In the genomic region with DNA sequence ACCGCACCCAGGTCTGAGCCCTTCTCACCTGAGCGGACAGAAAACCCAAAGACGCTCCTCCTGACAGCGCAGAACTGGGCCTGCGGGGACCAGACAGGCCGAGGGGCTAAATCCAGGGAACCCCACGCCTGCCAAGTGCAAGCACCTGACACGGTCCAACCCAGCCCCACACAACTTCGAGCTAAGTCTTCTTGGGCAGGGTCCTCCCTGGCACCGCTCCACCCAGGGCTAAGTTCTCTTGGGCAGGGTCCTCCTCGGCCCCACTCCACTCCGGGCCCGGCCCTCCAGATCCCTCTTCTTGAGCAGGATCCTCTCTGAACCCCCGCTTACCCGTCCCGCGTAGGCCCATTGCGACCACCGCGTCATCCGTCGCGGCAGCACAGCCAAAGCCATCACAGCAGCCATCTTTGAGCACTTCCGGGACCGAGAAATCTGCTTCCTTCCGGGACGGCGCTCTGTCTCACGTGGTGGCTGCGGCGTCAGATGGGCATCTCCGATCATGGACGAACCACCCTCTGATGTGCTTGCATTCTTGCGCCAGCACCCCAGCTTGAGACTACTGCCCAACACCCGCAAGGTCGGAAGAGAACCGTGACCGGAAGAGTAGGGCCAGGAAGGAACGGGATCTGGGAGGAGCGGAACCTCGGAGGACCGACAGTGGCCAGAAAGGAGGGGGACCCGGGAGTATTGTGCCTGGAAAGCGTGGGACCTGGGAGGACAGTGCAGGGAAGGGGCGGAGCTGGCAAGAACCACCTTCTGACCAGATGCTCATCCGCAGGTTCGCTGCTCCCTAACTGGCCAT, we compare ENCODE assay signal across 8 mouse cellular contexts. TPM values are rescaled to one million over a fixed set of nuclear protein-coding genes. Genes with fewer than 3 reads are reported as not detected.
DNase-seq lines count a peak whose midpoint lies in the region; ATAC-seq lines count a peak whose summit lies in the region.

A gene (plus strand): TSS at position 441 of the 802 bp plus-strand sequence.
A gene (minus strand): TSS at position 604 of the 802 bp plus-strand sequence.

- peak within 1 kb of the TSS; percentile 73 for H3K27ac ChIP-seq in intestine, embryonic 15.5 days

- H3K4me2 ChIP-seq in intestine, embryonic 15.5 days (replicated peaks), result peak within 1 kb of the TSS; percentile 89

- 1% methylated on average over 47 of the region's 47 CpGs for WGBS in intestine, embryonic 15.5 days

- H3K36me3 ChIP-seq in intestine, embryonic 15.5 days, result peaks cover 39% of the 10 kb centered on the region

- peak; percentile 75 to 77 for DNase-seq in adrenal gland, adult 18-20 months (ENCODE audit: low spot score in 2 of 2)
- DNase-seq in embryo, embryonic 11.5 days (ENCODE audit: low read depth, low spot score), result peak; percentile 61
- peak; percentile 61 to 73 for DNase-seq in gastrocnemius, postnatal 36 days
- DNase-seq in left cerebral cortex, postnatal 14 days (ENCODE audit: low spot score in 2 of 2), result peak; percentile 88 to 89
- peak; percentile 82 for DNase-seq in right cerebral cortex, postnatal 14 days
- peak; percentile 73 for DNase-seq in urinary bladder, postnatal 25 days (ENCODE audit: low spot score)

- no peaks in the 10 kb centered on the region for H3K9me3 ChIP-seq in intestine, embryonic 15.5 days

- ATAC-seq in intestine, embryonic 15.5 days, result peak; percentile 83
- peak; percentile 74 for ATAC-seq in megakaryocyte-erythroid progenitor cell, adult 5-6 weeks (replicated peaks; ENCODE audit: low FRiP score, low TSS enrichment, poor library complexity, severe bottlenecking)

- H3K9ac ChIP-seq in intestine, embryonic 15.5 days, result peak within 1 kb of the TSS; percentile 64

- intact Hi-C loops in gastrocnemius, postnatal 36 days (cut with DNase I), result no loop called here
- intact Hi-C loops in left cerebral cortex, postnatal 14 days (cut with DNase I), result loop anchor here (5.0 to 10.0 kb wide), 2 partner anchors 46 to 109 kb away; a partner anchor contains a TSS

- no peaks in the 10 kb centered on the region for H3K27me3 ChIP-seq in intestine, embryonic 15.5 days (replicated peaks)

- peak within 1 kb of the TSS; percentile 57 for H3K4me3 ChIP-seq in intestine, embryonic 15.5 days (replicated peaks)

- peaks cover 32% of the 10 kb centered on the region for H3K4me1 ChIP-seq in intestine, embryonic 15.5 days (replicated peaks)

RNA-seq across cellular contexts. Expression of the first gene that starts in this region (rescaled TPM):
- 10 to 100 TPM; 38.8 to 43.5 TPM for total RNA-seq in adrenal gland, adult 18-20 months (2021)
- total RNA-seq in gastrocnemius, postnatal 36 days (2021), result 10 to 100 TPM; 10.7 to 12.3 TPM
- polyA plus RNA-seq in intestine, embryonic 15.5 days (2015; fragmentation: Nextera tagmentation; extraction: Ambion mirVana), result 41.6 and 42.9 TPM in 2 replicates
- 10 to 100 TPM; 30.8 to 38.9 TPM for total RNA-seq in left cerebral cortex, postnatal 14 days (2021)
- 68.8 and 80.3 TPM in 2 replicates for total RNA-seq in megakaryocyte-erythroid progenitor cell, adult 5-6 weeks (2014; fragmentation: Nextera tagmentation)
- 118 and 146 TPM in 2 replicates for total RNA-seq in megakaryocyte-erythroid progenitor cell, adult 5-6 weeks (2017)

RNA-seq across cellular contexts. Expression of the second gene that starts in this region (rescaled TPM):
- 100 to 1,000 TPM; 108 to 115 TPM for total RNA-seq in adrenal gland, adult 18-20 months (2021)
- total RNA-seq in gastrocnemius, postnatal 36 days (2021), result 10 to 100 TPM; 35.5 to 38.8 TPM
- 68.7 and 69.3 TPM in 2 replicates for polyA plus RNA-seq in intestine, embryonic 15.5 days (2015; fragmentation: Nextera tagmentation; extraction: Ambion mirVana)
- 10 to 100 TPM; 82.5 to 87.3 TPM for total RNA-seq in left cerebral cortex, postnatal 14 days (2021)
- total RNA-seq in megakaryocyte-erythroid progenitor cell, adult 5-6 weeks (2014; fragmentation: Nextera tagmentation), result 50.5 and 58.4 TPM in 2 replicates
- 38.0 and 41.7 TPM in 2 replicates for total RNA-seq in megakaryocyte-erythroid progenitor cell, adult 5-6 weeks (2017)

Comparison
In these comparisons a context has a peak if more than half of its experiments do, and no peak if none do; other contexts are left out.
1. Peak in every context shown above with its lines: DNase-seq, ATAC-seq, H3K4me3 ChIP-seq and H3K27ac ChIP-seq.